Mouse (Mus musculus): ENCODE data around the gene Rab3a.

Rab3a gene

DNA sequence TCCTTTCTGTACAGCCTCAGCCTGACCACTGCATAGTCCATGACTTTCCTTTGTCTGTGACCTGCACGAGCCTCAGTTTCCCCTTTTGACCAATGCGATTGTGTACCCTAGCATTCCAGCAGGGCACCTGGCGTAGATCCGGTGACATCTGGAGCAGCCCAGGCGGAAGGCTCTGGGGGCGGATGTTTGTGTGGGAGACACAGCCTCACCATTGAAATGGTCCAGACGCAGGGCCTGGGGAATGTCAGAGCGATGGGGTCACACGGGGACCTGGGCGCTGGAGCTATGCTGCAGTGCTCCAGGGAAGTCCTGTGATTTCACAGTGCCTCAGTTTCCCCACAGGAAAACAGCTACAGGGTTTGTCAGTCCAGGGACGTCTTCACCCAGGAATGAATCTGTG lies 12.3 kb upstream of the Rab3a start:
- DNase-seq (ENCODE audit: low spot score in 2 of 2), result no peak

DNA sequence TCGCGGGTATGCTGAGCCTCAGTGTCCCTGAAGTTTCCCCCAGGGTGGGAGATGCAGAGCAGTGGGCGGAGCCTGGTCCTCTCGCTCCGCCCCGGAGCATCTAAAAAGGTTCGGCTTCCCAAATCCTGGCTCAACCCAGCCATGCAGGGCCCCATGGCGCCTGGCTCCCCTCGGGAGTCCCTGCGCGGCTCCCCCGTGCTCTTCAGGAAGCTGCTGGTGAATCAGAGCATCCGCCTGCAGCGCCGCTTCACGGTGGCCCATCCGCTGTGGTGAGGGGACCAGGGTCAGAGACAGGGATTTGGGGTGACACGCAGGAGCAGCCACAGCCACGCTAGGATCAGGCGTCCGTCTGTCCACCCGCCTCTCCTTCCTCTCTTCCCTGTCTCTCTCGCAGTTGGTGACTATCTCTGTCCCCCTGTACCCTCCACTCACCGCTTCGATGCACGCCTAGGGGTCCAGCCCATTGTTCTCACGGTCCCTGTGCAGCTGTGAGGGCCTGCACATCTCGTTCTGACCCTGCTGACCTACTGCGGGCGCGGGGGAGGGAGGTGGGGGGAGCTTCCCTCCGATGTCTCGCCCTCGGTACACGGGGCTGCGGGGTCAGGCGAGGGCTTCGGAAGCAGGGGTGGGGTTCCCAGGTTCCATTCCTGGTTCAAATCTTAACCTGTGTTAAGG lies 11.4 kb upstream of the Rab3a start:
- DNase-seq (ENCODE audit: low spot score in 2 of 2), result no peak

DNA sequence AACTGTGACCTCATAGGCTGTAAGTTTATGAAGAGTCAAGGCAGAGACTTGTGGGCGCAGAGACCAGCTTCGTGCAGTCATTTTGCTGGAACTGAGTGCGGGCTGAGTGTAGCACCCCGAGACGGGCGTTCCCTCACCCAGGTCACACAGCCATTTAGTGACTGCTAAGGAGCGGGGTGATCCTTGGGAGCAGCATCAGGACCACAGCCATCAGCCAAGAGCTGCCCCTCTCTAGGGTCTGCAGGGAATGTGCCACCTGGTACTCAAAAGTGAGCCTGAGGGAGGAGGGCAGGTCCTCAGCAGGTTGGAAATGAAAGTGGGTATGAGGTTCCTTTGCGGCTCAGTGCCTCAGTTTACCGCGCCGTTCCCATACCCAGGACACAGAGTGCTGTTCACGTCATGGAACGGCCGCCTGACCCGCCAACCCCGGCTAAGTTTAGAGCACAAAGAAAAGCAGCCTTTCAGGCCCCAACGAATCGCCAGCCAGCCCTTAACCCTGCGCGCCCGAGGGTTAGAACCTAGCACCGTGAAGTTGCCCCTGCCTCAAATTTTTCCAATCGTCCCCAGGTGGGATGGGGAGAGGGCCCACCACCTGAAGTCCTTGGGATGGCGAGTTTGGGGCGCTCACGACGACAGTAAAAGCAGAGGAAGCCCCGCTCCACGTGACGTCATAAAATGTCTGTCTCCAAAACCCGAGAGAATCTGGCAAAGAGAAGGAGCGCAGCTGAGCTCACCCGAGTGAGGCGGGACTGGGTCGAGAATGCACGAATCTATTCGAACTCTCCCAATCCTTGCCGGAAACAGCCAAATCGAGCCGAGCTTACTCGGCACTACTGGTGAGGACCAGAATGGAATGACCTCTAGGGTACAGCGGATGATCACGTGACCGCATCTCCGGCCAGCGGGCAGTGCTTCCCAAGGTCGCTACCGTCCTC lies 10.6 kb upstream of the Rab3a start:
- DNase-seq (ENCODE audit: low spot score in 2 of 2), result peak in 1 of 2 experiments; percentile 36

DNA sequence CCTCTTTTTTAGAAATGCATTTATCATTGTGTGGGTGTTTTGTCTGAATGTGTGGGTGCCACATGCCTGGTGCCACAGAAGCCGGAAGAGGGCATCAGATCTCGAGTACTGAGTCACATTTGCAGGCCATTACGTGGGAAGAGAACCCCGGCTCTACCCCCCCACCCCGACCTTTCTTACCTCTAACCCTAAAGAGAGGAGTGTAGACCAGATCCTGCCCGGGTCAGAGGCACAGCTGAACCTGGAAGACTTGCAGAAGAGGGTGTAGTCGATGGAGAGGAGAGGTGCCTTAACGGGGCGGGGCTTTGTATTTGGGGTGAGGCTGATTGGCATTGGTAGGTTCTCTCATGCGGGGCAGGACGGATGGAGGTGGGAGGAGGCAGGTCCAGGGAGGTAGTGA lies 9.7 kb upstream of the Rab3a start:
- no peak for DNase-seq (ENCODE audit: low spot score in 2 of 2)

DNA sequence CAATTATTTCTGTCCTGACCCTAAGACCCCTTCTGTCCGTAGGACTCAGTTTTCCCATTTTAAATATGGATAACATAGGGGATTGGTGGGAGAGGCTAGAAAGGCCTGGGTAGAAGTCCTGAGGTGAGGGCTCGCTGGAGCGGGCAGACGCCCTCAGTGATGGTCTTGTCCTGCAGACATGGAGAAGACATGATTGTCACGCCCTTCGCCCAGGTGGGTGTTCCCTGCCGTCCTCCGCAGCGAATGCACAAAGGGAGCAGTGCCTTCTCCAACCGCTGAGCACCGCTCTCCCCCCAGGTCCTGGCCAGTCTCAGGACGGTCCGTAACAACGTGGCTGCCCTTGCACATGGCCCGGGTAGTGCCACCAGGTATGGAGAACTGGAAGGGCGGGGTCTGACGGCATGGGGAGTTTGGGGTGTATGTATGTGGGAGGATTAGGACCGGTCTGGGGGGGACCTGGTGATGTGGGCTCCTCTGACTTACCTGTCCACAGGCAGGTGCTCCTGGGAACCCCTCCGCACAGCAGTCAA lies 8.7 kb upstream of the Rab3a start:
- no peak for DNase-seq (ENCODE audit: low spot score in 2 of 2)

DNA sequence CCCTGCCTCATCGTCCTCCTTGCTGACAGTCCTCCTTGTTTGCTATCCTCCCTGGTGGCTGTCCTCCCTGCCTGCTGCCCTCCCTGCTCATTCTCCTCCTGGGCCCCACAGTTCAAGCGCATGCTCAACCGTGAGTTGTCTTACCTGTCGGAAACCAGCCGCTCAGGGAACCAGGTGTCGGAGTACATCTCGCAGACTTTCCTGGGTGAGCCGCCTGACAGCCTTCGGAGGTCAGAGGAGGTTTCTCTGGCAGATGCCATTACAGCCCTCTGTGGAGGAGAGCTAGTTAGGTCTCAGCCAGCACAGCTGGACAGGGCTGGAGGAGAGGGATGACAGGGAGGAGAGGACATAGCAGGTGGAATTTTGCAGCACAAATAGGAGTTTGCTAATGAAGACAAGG lies 7.8 kb upstream of the Rab3a start:
- no peak for DNase-seq (ENCODE audit: low spot score in 2 of 2)

DNA sequence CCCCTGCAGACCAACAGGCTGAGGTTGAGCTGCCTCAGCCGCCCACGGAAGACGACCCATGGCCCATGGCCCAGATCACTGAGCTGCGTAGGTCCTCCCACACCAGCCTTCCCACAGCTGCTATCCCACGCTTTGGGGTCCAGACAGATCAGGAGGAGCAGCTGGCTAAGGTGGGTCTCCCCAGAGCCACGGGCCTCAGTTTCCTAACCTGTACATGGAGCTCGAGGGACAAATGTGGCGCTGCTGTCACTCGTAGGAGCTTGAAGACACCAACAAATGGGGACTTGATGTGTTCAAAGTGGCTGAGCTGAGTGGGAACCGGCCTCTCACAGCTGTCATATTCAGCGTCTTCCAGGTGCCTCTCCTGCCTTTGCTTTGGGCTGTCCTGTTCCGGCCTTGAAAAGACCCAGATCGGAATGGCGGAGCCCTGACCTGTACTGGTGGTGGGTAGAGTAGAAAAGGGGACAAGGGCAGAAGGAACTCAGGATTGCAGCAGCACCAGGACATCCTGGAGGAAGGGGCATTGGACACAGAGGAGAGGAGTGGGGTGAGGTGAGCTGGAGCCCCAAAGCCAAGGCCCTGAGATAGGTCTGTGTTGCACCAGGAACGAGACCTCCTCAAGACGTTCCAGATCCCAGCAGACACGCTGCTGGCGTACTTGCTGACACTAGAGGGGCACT lies 7.1 kb upstream of the Rab3a start:
- no peak for DNase-seq (ENCODE audit: low spot score in 2 of 2)

DNA sequence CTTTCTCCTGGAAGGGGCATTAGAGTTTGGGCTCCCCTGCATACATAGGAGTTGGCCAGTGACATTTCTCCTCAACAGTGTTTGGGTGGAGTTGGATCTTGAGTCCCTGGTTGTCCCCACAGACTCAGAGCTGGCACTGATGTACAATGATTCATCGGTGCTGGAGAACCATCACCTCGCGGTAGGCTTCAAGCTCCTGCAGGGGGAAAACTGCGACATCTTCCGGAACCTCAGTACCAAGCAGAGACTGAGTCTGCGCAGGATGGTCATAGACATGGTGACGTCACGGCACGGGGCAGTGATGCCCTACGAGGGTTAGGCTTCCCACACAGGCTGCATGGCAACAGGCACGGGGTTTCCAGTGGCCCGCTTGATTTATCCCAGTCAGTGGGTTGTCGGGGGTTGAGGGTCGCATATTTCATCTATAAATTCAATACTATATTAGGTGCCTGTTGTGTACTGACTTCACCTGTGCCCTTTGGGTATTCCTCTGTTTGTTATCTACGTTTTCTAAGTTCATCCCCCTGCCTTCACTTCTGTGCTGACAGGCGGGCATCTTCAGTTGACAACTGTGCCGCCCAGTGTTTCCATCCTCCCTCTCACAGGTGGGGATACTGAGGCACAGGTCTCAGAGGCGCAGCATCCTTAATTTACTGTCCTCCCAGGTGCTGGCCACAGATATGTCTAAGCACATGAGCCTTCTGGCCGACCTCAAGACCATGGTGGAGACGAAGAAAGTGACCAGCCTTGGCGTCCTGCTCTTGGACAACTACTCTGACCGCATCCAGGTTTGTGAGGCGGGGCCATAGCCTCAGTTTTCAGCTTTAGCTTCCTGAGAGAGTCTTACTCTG lies 6.0 kb upstream of the Rab3a start:
- DNase-seq (ENCODE audit: low spot score in 2 of 2), result no peak

DNA sequence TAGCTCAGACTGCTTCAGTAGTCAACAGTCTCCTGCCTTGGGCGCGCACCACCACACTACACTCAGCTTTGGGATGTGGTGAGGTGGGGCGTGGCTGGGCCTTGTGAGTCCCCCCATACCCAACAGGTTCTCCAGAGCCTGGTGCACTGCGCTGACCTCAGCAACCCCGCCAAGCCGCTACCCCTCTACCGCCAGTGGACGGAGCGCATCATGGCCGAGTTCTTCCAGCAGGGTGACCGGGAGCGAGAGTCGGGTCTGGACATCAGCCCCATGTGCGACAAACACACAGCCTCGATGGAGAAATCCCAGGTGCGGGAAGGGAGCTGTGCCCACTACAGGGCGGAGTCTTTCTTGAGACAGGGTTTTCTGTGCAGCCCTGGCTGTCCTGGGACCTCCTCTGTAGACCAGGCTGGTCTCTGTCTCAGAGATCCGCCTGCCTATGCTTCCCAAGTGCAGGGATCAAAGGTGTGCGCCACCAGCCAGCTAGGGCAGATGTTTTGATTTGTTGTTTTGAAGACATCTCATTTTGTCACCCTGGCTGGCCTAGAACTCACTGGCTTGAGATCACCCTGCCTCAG lies 5.3 kb upstream of the Rab3a start:
- no peak for DNase-seq (ENCODE audit: low spot score in 2 of 2)

DNA sequence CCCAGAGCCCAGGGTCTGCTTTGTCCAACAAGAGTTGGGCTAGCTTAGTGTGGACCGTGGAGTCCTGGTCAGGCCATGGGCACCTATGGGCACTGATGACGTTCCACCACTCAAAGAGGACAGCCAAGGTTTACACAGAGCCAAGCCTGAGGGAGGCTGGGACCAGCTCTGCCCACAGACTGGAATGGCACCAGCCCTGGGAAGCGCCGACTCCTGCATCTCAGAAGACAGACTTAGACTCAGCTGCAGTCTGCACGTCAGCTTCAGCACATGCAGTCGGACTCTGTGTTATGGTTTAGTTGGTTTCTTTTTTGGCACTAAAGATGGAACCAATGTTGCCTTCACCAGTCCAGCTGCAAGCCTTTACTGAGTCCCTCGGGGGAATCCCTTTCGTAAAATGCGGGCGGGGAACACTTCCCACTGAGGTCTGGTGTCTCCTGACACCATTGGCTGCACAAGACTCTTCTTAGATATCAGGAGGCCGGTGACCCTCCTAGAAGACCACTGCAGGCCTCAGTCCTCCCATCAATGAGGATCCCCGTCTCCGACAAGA lies 4.3 kb upstream of the Rab3a start:
- DNase-seq (ENCODE audit: low spot score in 2 of 2), result no peak

DNA sequence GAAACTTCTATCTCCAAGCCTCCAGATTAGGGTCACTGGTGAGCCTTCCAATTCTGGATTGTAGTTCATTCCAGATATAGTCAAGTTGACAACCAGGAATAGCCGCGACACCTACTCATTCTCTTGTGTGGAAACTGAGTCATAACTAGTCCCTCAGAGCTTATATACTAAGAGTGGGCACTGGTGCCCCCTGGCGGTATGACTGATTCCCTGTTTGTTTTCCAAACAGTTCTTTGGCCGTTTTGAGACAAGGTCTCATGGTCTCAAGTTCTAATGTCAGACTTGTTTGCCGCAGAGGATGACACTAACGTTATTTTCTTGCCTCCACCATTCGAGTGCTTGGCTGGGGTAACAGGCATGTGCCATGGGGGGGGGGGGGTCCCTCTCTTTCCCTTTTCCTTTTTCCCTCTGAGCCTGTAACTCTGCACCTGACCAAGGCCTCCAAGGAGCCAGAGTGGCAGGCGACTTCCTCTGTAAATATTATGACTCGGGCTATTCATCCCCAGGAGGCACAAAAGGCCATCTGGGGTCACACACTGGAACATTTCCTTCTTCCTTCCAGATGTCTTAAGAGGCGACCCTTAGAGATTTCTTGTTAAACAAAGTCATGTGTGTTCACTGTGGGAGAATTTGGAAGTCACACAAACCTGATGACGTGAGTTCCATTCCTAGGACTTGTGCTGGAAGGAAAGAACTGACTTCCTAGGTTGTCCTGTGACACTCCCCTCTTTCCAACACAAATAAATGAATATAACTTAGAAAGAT lies 2.3 kb upstream of the Rab3a start:
- peak; percentile 52 to 71 for DNase-seq (ENCODE audit: low spot score in 2 of 2)

DNA sequence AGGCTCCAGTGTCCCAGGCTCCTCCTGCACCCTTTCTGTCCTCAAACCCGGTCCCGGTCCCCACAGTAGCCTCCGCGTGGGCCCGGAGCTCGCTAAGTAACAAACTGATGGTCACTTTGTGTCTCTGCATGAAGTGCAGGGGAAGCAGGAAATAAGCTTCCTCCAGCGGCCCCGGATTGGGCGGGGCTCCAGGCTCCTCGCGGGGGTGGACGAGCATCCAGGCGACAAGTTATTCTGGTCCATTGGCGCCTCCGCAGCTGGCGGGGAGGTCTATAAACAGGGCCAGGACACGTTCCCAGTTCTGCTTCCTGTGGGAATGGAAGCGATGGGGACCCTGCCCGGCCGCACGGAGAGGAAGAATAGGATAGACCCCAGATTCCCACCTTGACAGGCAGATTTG lies 1.3 kb upstream of the Rab3a start:
- peak in 1 of 2 experiments; percentile 57 for DNase-seq (ENCODE audit: low spot score in 2 of 2)

DNA sequence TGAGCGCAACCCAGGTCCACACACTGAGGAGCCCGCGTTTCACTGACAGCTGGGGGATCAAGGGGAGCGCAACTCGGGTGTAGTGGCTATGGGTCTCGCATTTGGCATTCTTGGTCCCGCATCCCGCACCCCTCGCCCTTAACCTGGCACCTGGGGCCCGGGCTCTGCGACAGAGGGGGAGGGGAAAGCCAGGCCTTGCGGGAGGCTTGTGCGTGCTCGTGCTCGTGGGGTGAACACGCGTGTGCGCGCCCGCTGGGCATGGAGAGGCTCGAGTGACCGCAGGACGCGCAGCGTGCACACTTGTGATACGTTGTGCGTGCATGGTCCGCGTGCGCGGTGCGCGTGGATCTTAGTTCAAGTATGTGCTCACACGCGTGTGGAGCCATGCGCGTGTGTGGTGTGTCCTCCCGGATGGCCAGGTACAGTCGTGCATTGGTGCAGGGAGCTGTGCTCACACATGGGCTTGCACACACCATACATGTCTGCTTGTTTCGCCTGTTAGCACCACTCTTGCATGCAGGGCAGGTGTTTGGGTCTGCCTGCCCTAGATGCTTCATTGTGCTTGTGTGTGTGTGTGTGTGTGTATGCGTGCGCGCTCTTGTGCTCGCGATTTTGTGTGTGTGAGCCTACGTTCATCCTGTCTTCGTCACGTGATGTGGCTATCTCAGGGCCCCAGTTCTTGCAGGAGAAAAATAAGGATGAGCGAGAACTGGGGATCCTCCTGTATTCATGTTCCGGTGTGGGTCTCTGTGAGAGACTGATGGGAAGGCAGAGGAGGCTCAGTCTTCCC lies 587 bp downstream of the Rab3a start:
- DNase-seq (ENCODE audit: low spot score in 2 of 2), result no peak

DNA sequence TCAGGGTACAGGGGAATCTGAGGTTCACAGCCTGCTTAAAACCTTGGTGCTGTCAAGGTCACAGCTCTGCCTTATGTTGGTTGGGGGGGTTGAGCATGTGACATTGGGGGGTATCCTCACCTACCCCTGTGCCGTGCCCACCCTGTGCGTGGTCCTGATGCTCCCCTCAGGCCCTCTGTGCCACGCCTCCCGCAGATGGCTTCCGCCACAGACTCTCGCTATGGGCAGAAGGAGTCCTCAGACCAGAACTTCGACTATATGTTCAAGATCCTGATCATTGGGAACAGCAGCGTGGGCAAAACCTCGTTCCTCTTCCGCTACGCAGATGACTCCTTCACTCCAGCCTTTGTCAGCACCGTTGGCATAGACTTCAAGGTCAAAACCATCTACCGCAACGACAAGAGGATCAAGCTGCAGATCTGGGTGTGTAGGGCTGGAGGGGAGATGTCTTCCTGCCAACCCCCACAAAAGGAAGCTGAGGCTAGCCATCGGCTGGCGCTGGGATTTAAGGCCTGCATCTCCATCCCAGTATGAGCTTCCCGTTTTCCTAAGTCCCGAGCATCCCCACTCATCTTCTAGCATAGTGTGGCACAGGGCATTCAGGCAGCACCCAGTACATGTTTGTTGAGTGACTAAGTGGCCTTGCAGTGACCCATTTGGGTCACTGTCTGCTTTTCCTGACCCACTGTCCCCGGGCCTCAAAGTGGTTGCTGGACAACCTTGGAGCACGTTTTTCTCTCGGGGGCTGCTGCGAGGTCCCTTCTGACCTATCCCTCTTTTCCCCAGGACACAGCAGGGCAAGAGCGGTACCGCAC lies 1.4 kb downstream of the Rab3a start:
- no peak for DNase-seq (ENCODE audit: low spot score in 2 of 2)

DNA sequence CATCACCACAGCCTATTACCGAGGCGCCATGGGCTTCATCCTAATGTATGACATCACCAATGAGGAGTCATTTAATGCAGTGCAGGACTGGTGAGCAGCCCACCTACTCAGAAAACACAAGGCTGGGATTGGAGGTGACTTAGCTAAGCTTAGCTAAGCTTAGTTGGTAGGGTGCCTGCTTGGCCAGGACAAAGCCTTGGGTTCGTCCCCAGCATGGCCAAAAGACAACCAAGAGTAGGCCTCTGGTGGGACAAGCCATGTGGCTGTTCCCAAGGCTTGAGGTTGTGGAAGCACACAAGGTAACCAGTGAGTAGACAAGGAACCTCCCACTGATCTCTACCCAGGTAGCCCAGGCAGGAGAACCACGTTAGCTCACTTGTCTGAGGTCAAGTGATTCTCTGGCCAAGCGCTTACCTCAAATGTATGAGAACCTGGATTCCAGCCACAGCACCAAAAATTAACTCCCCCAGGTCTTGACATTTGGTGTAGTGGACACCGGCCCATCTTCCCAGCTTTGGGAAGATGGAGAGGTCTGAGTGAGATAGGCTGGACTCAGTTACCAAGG lies 2.1 kb downstream of the Rab3a start:
- DNase-seq (ENCODE audit: low spot score in 2 of 2), result no peak

DNA sequence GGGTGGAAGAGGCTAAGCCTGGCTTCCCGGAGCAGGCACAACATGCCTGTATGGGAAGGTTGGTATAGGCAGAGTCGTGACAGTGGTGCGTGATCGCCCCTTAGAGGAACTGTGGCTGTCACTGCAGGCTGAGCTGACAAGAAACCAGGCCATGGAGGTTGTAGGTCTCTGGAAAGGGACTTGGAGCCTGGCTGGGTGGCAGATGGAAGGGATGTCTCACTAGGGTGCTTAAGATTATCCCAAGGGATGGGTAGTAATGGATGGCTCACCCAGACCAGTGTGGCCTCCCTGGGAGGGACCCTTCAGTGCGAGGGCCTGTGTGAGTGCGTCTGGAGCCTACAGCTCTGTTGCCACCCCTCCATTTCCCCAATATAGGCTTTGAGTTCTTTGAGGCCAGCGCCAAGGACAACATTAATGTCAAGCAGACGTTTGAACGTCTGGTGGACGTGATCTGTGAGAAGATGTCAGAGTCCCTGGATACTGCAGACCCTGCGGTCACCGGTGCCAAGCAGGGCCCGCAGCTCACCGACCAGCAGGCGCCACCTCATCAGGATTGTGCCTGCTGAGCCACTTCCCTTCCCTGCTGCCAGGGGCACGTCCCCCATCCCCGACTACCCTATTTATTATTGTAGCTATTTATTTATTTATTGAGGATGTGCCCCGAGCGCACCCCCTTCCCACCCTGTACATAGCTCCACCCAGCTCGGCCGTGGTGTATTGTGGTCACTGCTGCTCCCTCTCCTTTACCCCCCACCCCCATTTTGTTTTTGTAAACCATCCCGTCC lies 3.2 kb downstream of the Rab3a start:
- DNase-seq (ENCODE audit: low spot score in 2 of 2), result no peak

DNA sequence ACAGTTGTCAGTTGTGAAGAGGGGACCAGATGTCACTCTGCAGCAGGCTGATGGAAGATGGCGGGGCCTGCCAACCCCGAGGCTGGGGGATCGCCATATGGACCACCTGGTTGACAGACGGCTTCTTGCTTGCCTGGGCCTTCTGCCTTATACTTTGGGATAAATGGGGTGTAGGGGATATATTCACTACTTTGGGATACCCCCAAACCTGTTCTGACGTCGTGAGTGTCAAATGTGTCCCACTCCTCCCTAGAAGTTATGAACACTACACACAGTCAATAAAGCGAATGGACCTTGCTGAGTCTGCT lies 3.8 kb downstream of the Rab3a start:
- no peak for DNase-seq (ENCODE audit: low spot score in 2 of 2)

All from natural killer cell, adult 2 months (primary cell).